Mouse (Mus musculus): ENCODE measurements around the gene Apopt1. TPM values are rescaled to one million over a fixed set of nuclear protein-coding genes. Genes with fewer than 3 reads are reported as not detected.

The Apopt1 gene
- polyA plus RNA-seq, 1 experiment from 2014 or later: 52.9 TPM

DNA sequence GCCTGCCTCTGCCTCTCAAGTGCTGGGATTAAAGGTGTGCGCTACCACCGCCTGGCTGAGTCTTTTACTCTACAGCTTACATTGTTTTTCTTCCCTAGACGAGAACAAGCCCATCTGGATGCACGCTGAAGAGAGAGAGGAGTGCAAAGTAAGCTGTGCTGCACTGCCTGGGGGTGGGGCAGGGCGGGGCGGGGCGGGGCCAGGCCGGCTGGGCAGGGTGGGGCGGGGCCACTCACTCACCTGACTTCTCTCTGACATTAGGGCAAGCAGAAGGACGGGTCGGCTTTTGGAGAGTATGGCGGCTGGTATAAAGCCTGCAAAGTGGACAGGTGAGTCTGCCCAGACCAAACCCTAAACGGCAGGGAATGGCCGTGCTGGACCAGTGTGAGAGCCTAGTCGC, 72.1 kb downstream of the Apopt1 start:
- H3K4me1 ChIP-seq (ENCODE audit: control insufficient read depth, insufficient read depth, low read depth, low read length): no peaks in the 10 kb centered on the region
- H3K27ac ChIP-seq (ENCODE audit: low read depth, low read length): no peak overlapping the region
- H3K4me3 ChIP-seq (ENCODE audit: low read length): no peak overlapping the region
- no peak for ATAC-seq
- no peaks in the 10 kb centered on the region for H3K27me3 ChIP-seq (replicated peaks; ENCODE audit: control insufficient read depth, insufficient read depth, low read length)
- H3K36me3 ChIP-seq (ENCODE audit: control insufficient read depth, insufficient read depth, low read length): peaks cover 70% of the 10 kb centered on the region
- no peak overlapping the region for H3K9ac ChIP-seq (ENCODE audit: low read depth, low read length)
- no peaks in the 10 kb centered on the region for H3K9me3 ChIP-seq (ENCODE audit: control insufficient read depth, low read length)
- H3K4me2 ChIP-seq (ENCODE audit: low read length): no peak overlapping the region
- WGBS: 68% methylated on average over 14 of the region's 15 CpGs

GRCm38 (mm10) chr12:111787015-111787414, 74.0 kb downstream of the Apopt1 start:
- Histone ChIP-seq H3K4me2 (ENCODE audit: low read length) (no peak overlapping the region), H3K4me1 (ENCODE audit: control insufficient read depth, insufficient read depth, low read depth, low read length) (no peaks in the 10 kb centered on the region), H3K36me3 (ENCODE audit: control insufficient read depth, insufficient read depth, low read length) (peaks cover 65% of the 10 kb centered on the region), H3K9me3 (ENCODE audit: control insufficient read depth, low read length) (no peaks in the 10 kb centered on the region), H3K27me3 (replicated peaks; ENCODE audit: control insufficient read depth, insufficient read depth, low read length) (no peaks in the 10 kb centered on the region), H3K9ac (ENCODE audit: low read depth, low read length) (no peak overlapping the region), H3K4me3 (ENCODE audit: low read length) (no peak overlapping the region), H3K27ac (ENCODE audit: low read depth, low read length) (no peak overlapping the region)
- ATAC-seq: no peak
- WGBS: 96% methylated on average over 6 of the region's 6 CpGs

DNA sequence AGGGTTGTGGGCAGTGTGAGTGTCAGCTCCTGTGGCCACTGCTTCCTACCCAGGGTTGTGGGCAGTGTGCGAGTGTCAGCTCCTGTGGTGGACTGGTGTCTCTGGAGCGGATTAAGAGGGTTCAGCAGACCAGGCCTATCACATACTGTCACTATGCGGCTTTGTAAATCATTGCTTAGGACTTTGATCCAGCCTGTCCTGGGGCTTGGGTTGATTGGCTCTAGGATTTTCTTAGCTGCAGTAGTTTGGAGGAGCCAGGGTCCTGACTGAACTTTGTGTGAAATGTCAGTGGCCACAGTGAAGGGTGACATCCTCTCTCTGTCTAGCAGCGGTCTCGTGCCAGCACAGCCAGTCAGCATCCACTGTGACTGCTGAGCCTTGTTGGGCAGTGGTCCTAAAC, 77.0 kb downstream of the Apopt1 start:
- WGBS: 97% methylated on average over 5 of the region's 5 CpGs
- Histone ChIP-seq H3K27ac (ENCODE audit: low read depth, low read length) (no peak overlapping the region), H3K9me3 (ENCODE audit: control insufficient read depth, low read length) (no peaks in the 10 kb centered on the region), H3K4me1 (ENCODE audit: control insufficient read depth, insufficient read depth, low read depth, low read length) (no peaks in the 10 kb centered on the region), H3K4me3 (ENCODE audit: low read length) (no peak overlapping the region), H3K9ac (ENCODE audit: low read depth, low read length) (no peak overlapping the region), H3K36me3 (ENCODE audit: control insufficient read depth, insufficient read depth, low read length) (peaks cover 59% of the 10 kb centered on the region), H3K27me3 (replicated peaks; ENCODE audit: control insufficient read depth, insufficient read depth, low read length) (no peaks in the 10 kb centered on the region), H3K4me2 (ENCODE audit: low read length) (no peak overlapping the region)
- no peak for ATAC-seq

GRCm38 (mm10) chr12:111790631-111791030, 77.6 kb downstream of the Apopt1 start:
- Histone ChIP-seq H3K36me3 (ENCODE audit: control insufficient read depth, insufficient read depth, low read length) (peaks cover 58% of the 10 kb centered on the region), H3K27me3 (replicated peaks; ENCODE audit: control insufficient read depth, insufficient read depth, low read length) (no peaks in the 10 kb centered on the region), H3K27ac (ENCODE audit: low read depth, low read length) (no peak overlapping the region), H3K9ac (ENCODE audit: low read depth, low read length) (no peak overlapping the region), H3K4me3 (ENCODE audit: low read length) (no peak overlapping the region), H3K4me1 (ENCODE audit: control insufficient read depth, insufficient read depth, low read depth, low read length) (no peaks in the 10 kb centered on the region), H3K4me2 (ENCODE audit: low read length) (no peak overlapping the region), H3K9me3 (ENCODE audit: control insufficient read depth, low read length) (no peaks in the 10 kb centered on the region)
- 94% methylated on average over 7 of the region's 7 CpGs for WGBS
- no peak for ATAC-seq

DNA sequence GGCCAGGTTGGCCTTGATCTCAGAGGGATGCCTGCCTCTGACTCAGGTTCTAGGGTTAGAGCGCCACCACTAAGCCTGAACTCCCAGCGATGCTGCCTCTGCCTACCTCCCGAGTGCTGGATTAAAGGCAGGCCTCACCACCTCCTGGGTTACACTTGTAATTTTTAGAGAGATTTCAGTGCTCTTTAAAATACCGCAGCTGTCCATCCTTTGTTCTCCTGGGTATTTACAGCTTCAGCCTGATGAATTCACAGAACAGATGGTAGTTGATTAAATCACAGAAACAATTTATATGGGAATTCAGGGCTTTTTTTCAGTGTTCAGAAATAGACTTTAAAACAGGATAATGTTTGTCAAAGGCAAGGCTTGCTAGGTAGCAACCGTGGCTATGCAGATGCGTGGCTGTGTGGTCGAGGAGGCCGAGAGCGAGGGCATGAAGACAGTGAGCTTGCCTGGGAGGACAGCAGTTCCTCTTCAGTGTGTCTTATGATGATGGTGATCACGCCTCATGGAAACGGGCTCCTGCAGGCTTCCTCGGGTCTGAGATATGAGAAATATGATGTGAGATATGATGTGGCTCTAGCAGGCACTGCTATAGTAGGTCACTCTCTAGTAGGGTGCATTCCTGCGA, 78.5 kb downstream of the Apopt1 start:
- 82% methylated on average over 13 of the region's 13 CpGs for whole genome bisulfite sequencing
- H3K27ac ChIP-seq (ENCODE audit: low read depth, low read length): no peak overlapping the region
- no peaks in the 10 kb centered on the region for H3K4me1 ChIP-seq (ENCODE audit: control insufficient read depth, insufficient read depth, low read depth, low read length)
- ATAC-seq: no peak
- no peak overlapping the region for H3K4me2 ChIP-seq (ENCODE audit: low read length)
- H3K9ac ChIP-seq (ENCODE audit: low read depth, low read length): no peak overlapping the region
- no peaks in the 10 kb centered on the region for H3K9me3 ChIP-seq (ENCODE audit: control insufficient read depth, low read length)
- H3K4me3 ChIP-seq (ENCODE audit: low read length): no peak overlapping the region
- no peaks in the 10 kb centered on the region for H3K27me3 ChIP-seq (replicated peaks; ENCODE audit: control insufficient read depth, insufficient read depth, low read length)
- peaks cover 58% of the 10 kb centered on the region for H3K36me3 ChIP-seq (ENCODE audit: control insufficient read depth, insufficient read depth, low read length)

DNA sequence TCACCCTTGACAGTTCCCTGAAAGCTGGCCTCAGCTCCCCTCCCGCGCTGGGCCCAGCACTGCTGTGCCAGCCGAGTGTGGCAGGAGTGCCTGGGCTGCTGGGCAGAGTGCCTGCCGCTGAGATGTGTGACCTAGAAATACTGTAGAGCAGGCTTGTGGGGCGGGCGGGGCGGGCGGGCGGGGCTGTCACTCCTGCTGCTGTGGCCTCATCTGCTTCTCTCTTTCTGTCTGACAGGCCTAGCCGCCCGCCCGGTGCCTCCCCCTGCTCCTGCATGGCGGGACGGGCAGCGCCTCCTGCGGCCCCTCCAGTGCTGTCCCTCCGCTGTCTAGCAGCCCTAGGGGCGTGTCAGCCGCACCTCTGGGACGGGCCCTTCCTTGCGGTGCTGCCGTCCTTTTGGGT, 81.0 kb downstream of the Apopt1 start:
- no peak for ATAC-seq

GRCm38 (mm10) chr12:111794526-111795179, 81.6 kb downstream of the Apopt1 start:
- Histone ChIP-seq H3K9me3 (ENCODE audit: control insufficient read depth, low read length) (no peaks in the 10 kb centered on the region), H3K27me3 (replicated peaks; ENCODE audit: control insufficient read depth, insufficient read depth, low read length) (no peaks in the 10 kb centered on the region), H3K36me3 (ENCODE audit: control insufficient read depth, insufficient read depth, low read length) (peaks cover 30% of the 10 kb centered on the region), H3K4me1 (ENCODE audit: control insufficient read depth, insufficient read depth, low read depth, low read length) (no peaks in the 10 kb centered on the region), H3K27ac (ENCODE audit: low read depth, low read length) (no peak overlapping the region), H3K9ac (ENCODE audit: low read depth, low read length) (no peak overlapping the region), H3K4me2 (ENCODE audit: low read length) (no peak overlapping the region), H3K4me3 (ENCODE audit: low read length) (no peak overlapping the region)
- no peak for ATAC-seq
- WGBS: 94% methylated on average over 18 of the region's 18 CpGs

More for the DNA sequence above, 81.0 kb downstream of the Apopt1 start:
- Histone ChIP-seq H3K9ac (ENCODE audit: low read depth, low read length) (no peak overlapping the region), H3K4me2 (ENCODE audit: low read length) (no peak overlapping the region), H3K27ac (ENCODE audit: low read depth, low read length) (no peak overlapping the region), H3K4me3 (ENCODE audit: low read length) (no peak overlapping the region), H3K9me3 (ENCODE audit: control insufficient read depth, low read length) (no peaks in the 10 kb centered on the region), H3K4me1 (ENCODE audit: control insufficient read depth, insufficient read depth, low read depth, low read length) (no peaks in the 10 kb centered on the region), H3K36me3 (ENCODE audit: control insufficient read depth, insufficient read depth, low read length) (peaks cover 35% of the 10 kb centered on the region), H3K27me3 (replicated peaks; ENCODE audit: control insufficient read depth, insufficient read depth, low read length) (no peaks in the 10 kb centered on the region)
- 83% methylated on average over 15 of the region's 22 CpGs for WGBS

GRCm38 (mm10) chr12:111795180-111795895, 82.3 kb downstream of the Apopt1 start:
- peaks cover 23% of the 10 kb centered on the region for H3K36me3 ChIP-seq (ENCODE audit: control insufficient read depth, insufficient read depth, low read length)
- ATAC-seq: no peak

GRCm38 (mm10) chr12:111797251-111797650, 84.2 kb downstream of the Apopt1 start:
- H3K4me2 ChIP-seq (ENCODE audit: low read length): no peak overlapping the region
- H3K4me3 ChIP-seq (ENCODE audit: low read length): no peak overlapping the region
- 77% methylated on average over 8 of the region's 8 CpGs for whole genome bisulfite sequencing
- no peaks in the 10 kb centered on the region for H3K4me1 ChIP-seq (ENCODE audit: control insufficient read depth, insufficient read depth, low read depth, low read length)
- no peak for ATAC-seq
- H3K27ac ChIP-seq (ENCODE audit: low read depth, low read length): no peak overlapping the region
- no peaks in the 10 kb centered on the region for H3K9me3 ChIP-seq (ENCODE audit: control insufficient read depth, low read length)
- no peaks in the 10 kb centered on the region for H3K27me3 ChIP-seq (replicated peaks; ENCODE audit: control insufficient read depth, insufficient read depth, low read length)
- H3K36me3 ChIP-seq (ENCODE audit: control insufficient read depth, insufficient read depth, low read length): peaks cover 19% of the 10 kb centered on the region
- H3K9ac ChIP-seq (ENCODE audit: low read depth, low read length): no peak overlapping the region

More at GRCm38 (mm10) chr12:111795180-111795895, 82.3 kb downstream of the Apopt1 start:
- no peak overlapping the region for H3K4me2 ChIP-seq (ENCODE audit: low read length)
- H3K9me3 ChIP-seq (ENCODE audit: control insufficient read depth, low read length): no peaks in the 10 kb centered on the region
- no peak overlapping the region for H3K4me3 ChIP-seq (ENCODE audit: low read length)
- H3K9ac ChIP-seq (ENCODE audit: low read depth, low read length): no peak overlapping the region
- no peaks in the 10 kb centered on the region for H3K27me3 ChIP-seq (replicated peaks; ENCODE audit: control insufficient read depth, insufficient read depth, low read length)
- H3K27ac ChIP-seq (ENCODE audit: low read depth, low read length): no peak overlapping the region
- 90% methylated on average over 28 of the region's 28 CpGs for WGBS
- no peaks in the 10 kb centered on the region for H3K4me1 ChIP-seq (ENCODE audit: control insufficient read depth, insufficient read depth, low read depth, low read length)
